Mouse (Mus musculus): ENCODE data around the gene Zbtb25.

- TF ChIP-seq GATA1 (IDR thresholded peaks at IDR 0.05; ENCODE audit: borderline replicate concordance, low read length) (no peak), FLI1 (IDR thresholded peaks at IDR 0.05; ENCODE audit: low read length) (no peak)
Observed at GRCm38 (mm10) chr12:76409166-76409565, 39.8 kb upstream of the Zbtb25 start.

Data from megakaryocyte, embryonic 14.5 days (primary cell).